Mouse (Mus musculus) granulocyte monocyte progenitor cell, adult 5-6 weeks (primary cell): Measurements from ENCODE around the gene Zfp966. TPM values are rescaled to one million over a fixed set of nuclear protein-coding genes. Genes with fewer than 3 reads are reported as not detected.
"Not testable (repeated sequence)": the region's sequence is repeated elsewhere in the genome, so short reads cannot be mapped to it uniquely, and the experiment has no call there.

ENCODE experiments used
- ATAC-seq: replicated peaks from 2 replicates; pipeline ENCODE4 v1.8.0; 2016; ENCODE audit warnings: mild to moderate bottlenecking, moderate TSS enrichment, inconsistent platforms; ENCODE audit not compliant: poor library complexity, severe bottlenecking
- total RNA-seq, 2 experiments: library from RNA; stranded (forward) in 1 of 2; stranded (reverse) in 1 of 2; fragments of 200-712, 200-1000 nt in 1 of 2; fragments of >200 nt in 1 of 2; fragmentation: Nextera tagmentation in 1 of 2; gene quantifications; 2 replicates each; pipeline ENCODE4 v1.2.3; 2014 to 2017

Gene Zfp966
- total RNA-seq (2014; fragmentation: Nextera tagmentation) (10.9 and 17.9 TPM in 2 replicates), total RNA-seq (2017) (16.2 and 18.3 TPM in 2 replicates)

- ATAC-seq = not testable (repeated sequence)
Observed at GRCm38 (mm10) chr2:175931000-175931399, at the start of gene Zfp966. Gene Zfp966, minus strand, starts transcription at chr2:175931100.

GRCm38 (mm10) chr2:175965031-175965430 is 34.1 kb upstream of the Zfp966 start, which contains the start of gene Gm2026:
Gene Gm2026, plus strand, starts transcription at chr2:175965331.
- ATAC-seq = not testable (repeated sequence)

DNA sequence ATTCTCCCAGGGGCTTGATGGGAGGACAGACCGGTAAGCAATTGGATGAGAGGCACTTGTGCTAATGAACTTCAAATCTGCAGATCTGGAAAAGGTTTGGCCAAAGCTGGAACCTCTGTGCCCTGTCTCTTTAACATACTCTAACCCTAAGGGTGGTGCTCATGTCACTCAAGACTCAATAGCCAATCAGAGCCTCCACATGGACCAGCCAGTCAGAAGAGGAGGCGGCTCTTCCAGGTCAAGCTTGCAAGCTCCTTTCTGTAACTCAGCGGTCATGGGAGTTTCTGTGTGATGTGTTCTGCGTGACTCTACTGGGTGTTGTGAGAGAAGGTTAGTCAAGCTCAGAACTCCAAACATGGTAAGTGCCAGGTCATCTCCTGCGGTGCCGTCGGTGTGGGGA is 61.9 kb downstream of the Zfp966 start, which contains the start of gene Gm6710:
Gene Gm6710 (plus strand): TSS at position 196 of the 400 bp plus-strand sequence.
- ATAC-seq = peak; percentile 58; the same call in 1 of the 2 replicates

Other genes starting within 250 kb of the Zfp966 start
- gene Zfp969, start 227.5 kb downstream of the Zfp966 start, total RNA-seq (2014; fragmentation: Nextera tagmentation) = 28.7 TPM in 1 of 2 replicates, not detected in the other
- 1.5 TPM in 1 of 2 replicates, not detected in the other for gene Zfp969, start 227.5 kb downstream of the Zfp966 start, total RNA-seq (2017)
- gene Gm2007, start 189.6 kb downstream of the Zfp966 start, total RNA-seq (2014; fragmentation: Nextera tagmentation) = 0.21 TPM in 1 of 2 replicates, not detected in the other
- gene Gm2007, start 189.6 kb downstream of the Zfp966 start, total RNA-seq (2017) = 0.13 TPM in 1 of 2 replicates, not detected in the other
- 1.9 and 12.1 TPM in 2 replicates for gene Gm14288, start 130.0 kb downstream of the Zfp966 start, total RNA-seq (2014; fragmentation: Nextera tagmentation)
- 0.26 and 18.4 TPM in 2 replicates for gene Gm14288, start 130.0 kb downstream of the Zfp966 start, total RNA-seq (2017)
- gene Gm6710, start 61.9 kb downstream of the Zfp966 start, total RNA-seq (2014; fragmentation: Nextera tagmentation) = 11.2 and 23.8 TPM in 2 replicates
- 6.6 and 9.7 TPM in 2 replicates for gene Gm6710, start 61.9 kb downstream of the Zfp966 start, total RNA-seq (2017)
- 16.1 and 33.4 TPM in 2 replicates for gene Gm2026, start 34.2 kb upstream of the Zfp966 start, total RNA-seq (2014; fragmentation: Nextera tagmentation)
- gene Gm2026, start 34.2 kb upstream of the Zfp966 start, total RNA-seq (2017) = 7.2 and 21.9 TPM in 2 replicates
- 0.56 TPM in 1 of 2 replicates, not detected in the other for gene Gm2004, start 218.7 kb upstream of the Zfp966 start, total RNA-seq (2014; fragmentation: Nextera tagmentation)
- 2.7 and 18.0 TPM in 2 replicates for gene Gm2004, start 218.7 kb upstream of the Zfp966 start, total RNA-seq (2017)